Mouse (Mus musculus) intestine, embryonic 15.5 days (tissue): Measurements from ENCODE around the gene Dhx15. TPM values are rescaled to one million over a fixed set of nuclear protein-coding genes. Genes with fewer than 3 reads are reported as not detected.

Experiments used
- ATAC-seq: fragments of 200-750 bp; cut with Nextera tagmentation; 2 replicates; pipeline ENCODE4 v1.8.0; 2017; ENCODE audit warnings: moderate TSS enrichment, moderate library complexity
- H3K27ac ChIP-seq: fragments of 300-500 bp; sonication (generic); 2 replicates; pipeline ENCODE4 v1.5.1; 2015; ENCODE audit warnings: mild to moderate bottlenecking, inconsistent platforms
- H3K27me3 ChIP-seq: fragments of 300-500 bp; sonication (generic); replicated peaks from 2 replicates; pipeline ENCODE4 v1.6.1; 2015; ENCODE audit warnings: inconsistent platforms
- H3K36me3 ChIP-seq: fragments of 300-500 bp; sonication (generic); 2 replicates; pipeline ENCODE4 v1.6.1; 2015; ENCODE audit warnings: inconsistent platforms
- H3K4me1 ChIP-seq: fragments of 300-500 bp; sonication (generic); replicated peaks from 2 replicates; pipeline ENCODE4 v1.6.1; 2015; ENCODE audit warnings: inconsistent platforms
- H3K4me2 ChIP-seq: fragments of 300-500 bp; sonication (generic); replicated peaks from 2 replicates; pipeline ENCODE4 v1.6.1; 2015; ENCODE audit warnings: mild to moderate bottlenecking, inconsistent platforms
- H3K4me3 ChIP-seq: fragments of 300-500 bp; sonication (generic); replicated peaks from 2 replicates; pipeline ENCODE4 v1.5.1; 2015; ENCODE audit warnings: inconsistent platforms
- H3K9ac ChIP-seq: fragments of 300-500 bp; sonication (generic); 2 replicates; pipeline ENCODE4 v1.6.1; 2015; ENCODE audit warnings: inconsistent platforms
- H3K9me3 ChIP-seq: fragments of 300-500 bp; sonication (generic); 2 replicates; pipeline ENCODE4 v1.6.1; 2016; ENCODE audit warnings: inconsistent platforms
- WGBS: fragments of 180-500 bp; shearing (Covaris S2); methylation state at CpG from one replicate; pipeline ENCODE4 v1.1.7; 2015; 5-methylcytosine and 5-hydroxymethylcytosine counted together
- polyA plus RNA-seq: library from polyadenylated mRNA; unstranded; fragments of >200 nt; fragmentation: Nextera tagmentation; extraction: Ambion mirVana; gene quantifications from 2 replicates; pipeline ENCODE4 v1.2.1, GENCODE M21; 2015

Dhx15 gene
- polyA plus RNA-seq, 1 experiment from 2014 or later = 146 TPM

DNA sequence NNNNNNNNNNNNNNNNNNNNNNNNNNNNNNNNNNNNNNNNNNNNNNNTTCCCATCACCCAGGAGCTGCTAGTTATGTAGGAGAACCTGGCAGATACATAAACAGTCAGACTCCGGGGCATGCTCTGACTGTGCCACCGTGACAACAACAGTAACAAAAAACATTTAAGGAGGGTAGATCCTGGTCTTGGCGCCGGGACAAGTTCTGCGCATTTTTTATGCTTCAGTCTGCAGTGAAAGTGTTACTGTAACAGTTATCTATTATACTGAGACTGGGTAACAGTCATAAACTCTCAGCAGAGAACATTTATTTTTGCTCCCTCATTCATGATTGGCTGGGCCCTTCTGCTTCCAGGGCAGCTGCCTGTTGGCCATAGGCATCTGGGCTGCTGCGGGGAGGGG is 27.9 kb upstream of the Dhx15 start:
- no peaks in the 10 kb centered on the region for H3K27me3 ChIP-seq
- H3K9ac ChIP-seq = no peak overlapping the region
- H3K9me3 ChIP-seq = no peaks in the 10 kb centered on the region
- 58% methylated on average over 6 of the region's 6 CpGs for WGBS
- H3K27ac ChIP-seq = no peak overlapping the region
- H3K4me2 ChIP-seq = no peak overlapping the region
- no peaks in the 10 kb centered on the region for H3K36me3 ChIP-seq
- no peaks in the 10 kb centered on the region for H3K4me1 ChIP-seq
- H3K4me3 ChIP-seq = no peak overlapping the region
- no peak for ATAC-seq

DNA sequence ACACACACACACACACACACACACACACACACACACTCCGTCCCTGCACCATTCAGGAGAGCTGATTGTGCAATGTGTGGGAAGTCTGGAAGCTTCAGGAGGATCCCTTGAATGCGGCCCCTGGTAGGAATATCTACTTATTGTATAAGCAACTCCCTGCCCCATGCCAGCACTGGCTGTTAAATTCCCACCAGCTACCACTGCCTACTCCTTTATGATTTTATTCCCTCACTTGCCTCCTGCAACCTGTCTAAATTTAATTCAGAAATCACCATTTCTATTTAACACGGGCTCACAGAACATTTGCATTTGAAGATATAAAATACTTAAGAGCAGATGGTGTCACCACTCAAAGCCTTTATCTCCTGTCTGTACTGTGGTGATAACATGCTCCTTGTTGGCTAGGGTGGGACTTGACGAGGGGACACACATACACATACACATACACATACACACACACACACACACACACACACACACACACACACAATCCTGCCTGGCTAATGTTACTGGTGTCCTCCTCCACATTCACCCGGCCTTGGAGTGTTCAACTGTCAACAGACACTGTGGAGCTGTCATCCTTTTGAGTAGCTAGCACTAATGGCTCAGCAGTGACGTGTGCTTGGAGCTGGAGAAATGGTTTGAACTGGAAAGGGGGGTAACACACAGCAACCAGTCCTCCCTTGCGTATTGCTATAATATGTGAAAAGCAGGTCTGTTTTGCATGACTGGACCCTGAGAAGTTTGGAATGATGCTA is 23.0 kb upstream of the Dhx15 start:
- 71% methylated on average over 7 of the region's 7 CpGs for WGBS
- Histone ChIP-seq H3K9ac (no peak overlapping the region), H3K27me3 (no peaks in the 10 kb centered on the region), H3K4me2 (no peak overlapping the region), H3K27ac (no peak overlapping the region), H3K36me3 (no peaks in the 10 kb centered on the region), H3K4me3 (no peak overlapping the region), H3K4me1 (no peaks in the 10 kb centered on the region), H3K9me3 (no peaks in the 10 kb centered on the region)
- ATAC-seq = no peak

GRCm38 (mm10) chr5:52191180-52191468 is 810 bp upstream of the Dhx15 start:
- no peaks in the 10 kb centered on the region for H3K27me3 ChIP-seq
- H3K27ac ChIP-seq = no peak overlapping the region
- no peak; the same call in 1 of the 2 replicates for ATAC-seq
- no peaks in the 10 kb centered on the region for H3K36me3 ChIP-seq
- H3K4me1 ChIP-seq = peaks cover 14% of the 10 kb centered on the region
- WGBS = 32% methylated on average over 1 of the region's 1 CpGs
- H3K9ac ChIP-seq = 0 out of 2 replicates have a peak overlapping the region, but pooled peaks have one; percentile 11
- no peaks in the 10 kb centered on the region for H3K9me3 ChIP-seq
- peak overlapping the region; percentile 99 for H3K4me3 ChIP-seq
- H3K4me2 ChIP-seq = peak overlapping the region; percentile 64

DNA sequence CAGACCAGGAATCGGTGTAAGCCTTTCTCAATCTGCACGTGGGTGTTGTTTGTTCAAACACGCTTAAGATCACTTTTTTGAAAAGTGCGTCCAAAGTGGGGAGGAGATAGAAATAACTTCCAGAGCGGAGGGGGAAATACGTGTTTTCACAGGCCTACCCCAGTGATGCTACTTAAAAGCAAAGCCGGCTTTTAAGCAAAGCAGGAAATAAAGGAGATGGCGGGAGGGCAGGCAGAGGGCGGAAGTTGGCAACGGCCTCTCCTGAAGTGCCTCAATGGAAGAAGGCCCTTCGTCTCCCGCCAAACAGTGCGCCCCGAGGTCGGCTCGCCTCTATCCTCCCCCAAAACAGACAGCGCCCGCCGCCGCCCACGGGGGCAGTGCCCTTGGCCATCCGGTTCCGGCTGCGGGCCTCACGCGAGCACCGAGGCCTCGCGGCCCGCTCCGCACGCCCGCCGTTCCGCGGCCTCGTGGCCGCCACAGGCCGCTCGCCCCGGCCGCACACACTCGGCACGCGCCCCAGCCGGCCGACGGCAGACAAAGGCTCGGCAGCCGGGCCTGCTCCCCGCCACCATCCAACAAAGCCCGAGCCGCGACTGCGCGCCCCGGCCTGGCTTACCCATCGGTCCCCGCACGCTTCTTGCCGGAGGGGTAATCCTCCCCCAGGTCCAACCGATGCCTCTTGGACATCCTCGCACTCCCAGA is 499 bp downstream of the Dhx15 start:
- H3K9ac ChIP-seq = peak overlapping the region; percentile 99
- peak overlapping the region; percentile 99 for H3K4me3 ChIP-seq
- ATAC-seq = peak; percentile 84
- peak overlapping the region; percentile 56 for H3K4me2 ChIP-seq
- H3K27me3 ChIP-seq = no peaks in the 10 kb centered on the region
- H3K36me3 ChIP-seq = no peaks in the 10 kb centered on the region
- H3K9me3 ChIP-seq = no peaks in the 10 kb centered on the region
- H3K4me1 ChIP-seq = peaks cover 14% of the 10 kb centered on the region
- under 1% methylated on average over 61 of the region's 63 CpGs for WGBS
- peak overlapping the region; percentile 96 for H3K27ac ChIP-seq

DNA sequence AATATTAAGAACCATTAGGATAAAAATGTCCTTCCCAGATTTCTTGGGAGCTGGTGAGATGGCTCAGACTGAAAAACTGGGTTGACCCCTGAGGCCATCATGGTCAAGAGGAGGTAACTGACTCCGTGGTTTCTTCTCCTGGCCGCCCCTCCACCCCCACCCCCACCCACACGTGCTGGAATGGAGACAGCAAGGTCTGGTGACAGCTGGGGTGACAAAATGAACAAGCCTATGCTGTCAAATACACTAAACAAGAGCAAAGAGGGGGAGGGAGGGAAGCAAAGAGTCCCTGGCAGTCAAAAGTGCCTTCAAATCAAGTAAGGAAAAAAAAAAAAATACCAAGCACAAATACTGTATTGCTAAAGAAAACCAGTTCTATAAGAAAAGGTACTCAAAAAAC is 2.1 kb downstream of the Dhx15 start:
- H3K4me3 ChIP-seq = peak overlapping the region; percentile 99
- H3K9ac ChIP-seq = no peak overlapping the region
- H3K4me1 ChIP-seq = peaks cover 14% of the 10 kb centered on the region
- H3K9me3 ChIP-seq = no peaks in the 10 kb centered on the region
- WGBS = 22% methylated on average over 3 of the region's 3 CpGs
- ATAC-seq = no peak
- H3K4me2 ChIP-seq = peak overlapping the region; percentile 56
- H3K27ac ChIP-seq = no peak overlapping the region
- H3K36me3 ChIP-seq = 0 out of 2 replicates have a peak, but pooled peaks cover 4% of the 10 kb centered on the region
- no peaks in the 10 kb centered on the region for H3K27me3 ChIP-seq

DNA sequence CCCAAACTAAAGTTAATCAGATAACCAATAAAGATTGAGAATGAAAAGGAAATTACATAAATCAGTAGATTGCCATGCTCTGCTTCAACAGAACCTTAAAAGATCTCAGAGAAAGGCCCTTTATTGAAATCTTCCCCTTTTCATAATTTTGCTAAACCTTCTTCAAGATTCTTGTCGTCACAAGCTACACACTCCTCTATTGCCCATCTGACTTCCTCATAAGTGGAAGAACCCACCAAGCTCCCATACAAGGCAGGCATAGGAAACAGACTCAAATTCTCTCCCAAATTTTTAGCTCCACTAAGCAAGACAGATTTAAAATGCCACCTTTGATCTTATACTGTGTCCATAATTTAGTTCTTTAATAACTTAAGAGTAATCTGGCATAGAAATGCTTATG is 13.0 kb downstream of the Dhx15 start:
- H3K9me3 ChIP-seq = no peaks in the 10 kb centered on the region
- H3K27ac ChIP-seq = no peak overlapping the region
- H3K4me2 ChIP-seq = no peak overlapping the region
- H3K4me3 ChIP-seq = no peak overlapping the region
- no peak for ATAC-seq
- no peaks in the 10 kb centered on the region for H3K27me3 ChIP-seq
- WGBS = 84% methylated on average over 1 of the region's 1 CpGs
- no peaks in the 10 kb centered on the region for H3K4me1 ChIP-seq
- H3K36me3 ChIP-seq = no peaks in the 10 kb centered on the region
- no peak overlapping the region for H3K9ac ChIP-seq

DNA sequence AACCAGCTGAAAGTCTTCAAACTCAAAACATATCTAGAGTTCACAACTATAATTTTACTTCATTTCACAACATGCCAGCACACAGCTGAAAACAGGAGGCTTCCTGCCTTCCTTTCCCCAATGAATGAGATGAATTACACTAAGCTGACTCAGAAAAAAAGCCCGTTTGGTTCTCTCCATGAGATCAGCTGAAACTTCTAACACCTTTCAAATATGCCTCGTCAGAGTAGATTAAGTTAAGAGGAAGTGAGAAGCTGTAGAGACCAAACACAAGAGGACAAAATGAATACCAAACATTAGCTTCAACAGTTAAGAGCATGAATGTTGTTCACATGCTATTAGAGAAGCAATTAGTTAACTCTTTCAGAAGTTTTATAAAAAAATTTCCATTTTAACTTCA is 21.8 kb downstream of the Dhx15 start:
- H3K27me3 ChIP-seq = no peaks in the 10 kb centered on the region
- no peaks in the 10 kb centered on the region; the same call in 1 of the 2 replicates for H3K36me3 ChIP-seq
- 31% methylated on average over 2 of the region's 2 CpGs for WGBS
- no peak overlapping the region for H3K4me3 ChIP-seq
- no peaks in the 10 kb centered on the region for H3K9me3 ChIP-seq
- H3K4me1 ChIP-seq = no peaks in the 10 kb centered on the region
- H3K27ac ChIP-seq = no peak overlapping the region
- H3K9ac ChIP-seq = no peak overlapping the region
- no peak overlapping the region for H3K4me2 ChIP-seq
- ATAC-seq = no peak

GRCm38 (mm10) chr5:52149138-52149537 is 41.2 kb downstream of the Dhx15 start:
- no peak overlapping the region for H3K27ac ChIP-seq
- WGBS = 96% methylated on average over 3 of the region's 3 CpGs
- H3K4me3 ChIP-seq = no peak overlapping the region
- peaks cover 3% of the 10 kb centered on the region; the same call in 1 of the 2 replicates for H3K36me3 ChIP-seq
- ATAC-seq = no peak
- no peaks in the 10 kb centered on the region for H3K27me3 ChIP-seq
- H3K4me1 ChIP-seq = no peaks in the 10 kb centered on the region
- no peak overlapping the region for H3K4me2 ChIP-seq
- no peak overlapping the region for H3K9ac ChIP-seq
- H3K9me3 ChIP-seq = no peaks in the 10 kb centered on the region

DNA sequence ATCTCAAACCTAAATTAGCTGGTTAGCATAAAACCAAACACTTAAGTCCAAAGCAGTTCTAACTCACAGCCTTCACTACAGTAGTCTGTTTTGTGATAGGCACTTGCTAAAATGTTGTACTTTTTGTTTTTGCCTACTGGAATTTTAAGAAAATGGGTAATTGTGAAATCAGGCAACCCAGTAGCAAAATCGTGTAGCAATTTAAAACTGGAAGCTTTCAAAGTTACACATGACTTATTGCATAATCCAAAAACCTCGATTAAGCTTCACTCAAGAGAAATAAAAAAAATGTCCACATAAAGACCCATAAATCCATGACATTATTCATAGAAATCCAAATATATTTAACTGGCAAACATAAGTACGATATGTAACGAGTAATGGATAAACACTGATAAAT is 43.2 kb downstream of the Dhx15 start:
- Histone ChIP-seq H3K9ac (no peak overlapping the region), H3K36me3 (peaks cover 4% of the 10 kb centered on the region; the same call in 1 of the 2 replicates), H3K27ac (no peak overlapping the region), H3K4me1 (no peaks in the 10 kb centered on the region), H3K4me2 (no peak overlapping the region), H3K4me3 (no peak overlapping the region), H3K9me3 (no peaks in the 10 kb centered on the region), H3K27me3 (no peaks in the 10 kb centered on the region)
- ATAC-seq = no peak
- 80% methylated on average over 4 of the region's 4 CpGs for WGBS

DNA sequence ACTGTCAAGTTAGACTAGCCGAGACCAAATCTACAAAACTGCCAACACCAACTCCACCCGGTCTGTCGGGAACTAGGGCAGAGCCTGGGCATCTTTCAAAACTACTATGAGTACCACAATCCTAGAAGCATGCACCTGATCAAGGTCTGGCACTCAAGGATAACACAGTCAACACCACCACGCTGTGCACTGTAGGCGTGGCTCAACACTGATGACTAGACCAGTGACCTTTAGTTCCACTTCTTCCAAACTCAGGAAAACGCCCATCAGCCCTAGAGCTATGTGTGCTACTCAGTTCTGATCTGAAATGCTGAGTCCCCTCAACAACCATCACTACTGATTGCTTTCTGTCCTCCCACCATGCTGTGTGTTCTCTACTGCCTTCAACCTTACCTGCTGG is 44.6 kb downstream of the Dhx15 start:
- no peak overlapping the region for H3K27ac ChIP-seq
- no peaks in the 10 kb centered on the region for H3K4me1 ChIP-seq
- no peaks in the 10 kb centered on the region for H3K27me3 ChIP-seq
- H3K9ac ChIP-seq = no peak overlapping the region
- H3K4me2 ChIP-seq = no peak overlapping the region
- ATAC-seq = peak; percentile 69
- no peak overlapping the region for H3K4me3 ChIP-seq
- H3K9me3 ChIP-seq = no peaks in the 10 kb centered on the region
- peaks cover 4% of the 10 kb centered on the region; the same call in 1 of the 2 replicates for H3K36me3 ChIP-seq
- WGBS = 86% methylated on average over 6 of the region's 6 CpGs

- Histone ChIP-seq H3K9me3 (no peaks in the 10 kb centered on the region), H3K4me1 (no peaks in the 10 kb centered on the region), H3K27ac (no peak overlapping the region), H3K4me3 (no peak overlapping the region), H3K9ac (no peak overlapping the region), H3K27me3 (no peaks in the 10 kb centered on the region), H3K4me2 (no peak overlapping the region), H3K36me3 (peaks cover 4% of the 10 kb centered on the region; the same call in 1 of the 2 replicates)
- no peak for ATAC-seq
- WGBS = 86% methylated on average over 9 of the region's 9 CpGs
Measured at GRCm38 (mm10) chr5:52141936-52142335, 48.4 kb downstream of the Dhx15 start.

GRCm38 (mm10) chr5:52138819-52139218 is 51.5 kb downstream of the Dhx15 start:
- Histone ChIP-seq H3K9ac (no peak overlapping the region), H3K4me2 (no peak overlapping the region), H3K27ac (no peak overlapping the region), H3K36me3 (no peaks in the 10 kb centered on the region), H3K4me3 (no peak overlapping the region), H3K9me3 (no peaks in the 10 kb centered on the region), H3K4me1 (no peaks in the 10 kb centered on the region), H3K27me3 (no peaks in the 10 kb centered on the region)
- ATAC-seq = peak; percentile 52
- WGBS = 77% methylated on average over 6 of the region's 6 CpGs

- Histone ChIP-seq H3K4me1 (no peaks in the 10 kb centered on the region), H3K27ac (no peak overlapping the region), H3K36me3 (no peaks in the 10 kb centered on the region), H3K27me3 (no peaks in the 10 kb centered on the region), H3K4me2 (no peak overlapping the region), H3K4me3 (no peak overlapping the region), H3K9ac (no peak overlapping the region), H3K9me3 (no peaks in the 10 kb centered on the region)
- peak; percentile 79 for ATAC-seq
- 69% methylated on average over 11 of the region's 11 CpGs for WGBS
Measured at GRCm38 (mm10) chr5:52138134-52138533, 52.2 kb downstream of the Dhx15 start.
